Mouse (Mus musculus) neutrophil, adult 65 days (primary cell): Measurements from ENCODE around the gene Mrvi1. TPM values are rescaled to one million over a fixed set of nuclear protein-coding genes. Genes with fewer than 3 reads are reported as not detected.

ENCODE experiments used
- total RNA-seq: library from RNA; stranded (reverse); gene quantifications from 2 replicates; pipeline ENCODE4 v1.2.4, GENCODE M21; 2023

Mrvi1 gene
- total RNA-seq = 0.52 and 1.9 TPM in 2 replicates

GRCm38 (mm10) chr7:110982053-110982705, at the start of gene Mrvi1:
Gene Mrvi1, minus strand, starts transcription at chr7:110982461.

GRCm38 (mm10) chr7:111028281-111029045, 46.2 kb upstream of the Mrvi1 start, which contains the start of gene Ctr9:
Gene Ctr9, plus strand, starts transcription at chr7:111028951.

GRCm38 (mm10) chr7:110862751-110863289, 119.4 kb downstream of the Mrvi1 start, which contains the start of gene Lyve1:
Gene Lyve1, minus strand, starts transcription at chr7:110863239.

GRCm38 (mm10) chr7:110843916-110844874, 138.1 kb downstream of the Mrvi1 start, which contains the start of gene Rnf141:
Gene Rnf141, minus strand, starts transcription at chr7:110844457.

Other genes with a start within 250 kb of the Mrvi1 start
- gene Ampd3, start 214.3 kb downstream of the Mrvi1 start, total RNA-seq = 118 and 139 TPM in 2 replicates
- gene Rnf141, start 138.0 kb downstream of the Mrvi1 start, total RNA-seq = 73.7 and 74.6 TPM in 2 replicates
- 4.5 and 5.0 TPM in 2 replicates for gene Lyve1, start 119.2 kb downstream of the Mrvi1 start, total RNA-seq
- 39.6 and 42.9 TPM in 2 replicates for gene Ctr9, start 46.5 kb upstream of the Mrvi1 start, total RNA-seq
- gene Eif4g2, start 100.6 kb upstream of the Mrvi1 start, total RNA-seq = 820 and 1,021 TPM in 2 replicates